Mouse (Mus musculus) hindbrain, embryonic 11.5 days (tissue): Measurements from ENCODE around the gene Zhx3. TPM values are rescaled to one million over a fixed set of nuclear protein-coding genes. Genes with fewer than 3 reads are reported as not detected.

ENCODE experiments used
- ATAC-seq: fragments of 200-750 bp; cut with Nextera tagmentation; 2 replicates; pipeline ENCODE4 v1.8.0; 2017; ENCODE audit warnings: mild to moderate bottlenecking, moderate TSS enrichment, moderate library complexity; ENCODE audit not compliant: low FRiP score
- DNase-seq: peaks from one replicate; pipeline ENCODE4 v3.0.0-alpha.2; 2015; ENCODE audit warnings: low spot score
- H3K27ac ChIP-seq: fragments of 300-500 bp; sonication (generic); 2 replicates; pipeline ENCODE4 v1.5.1; 2014; ENCODE audit warnings: mild to moderate bottlenecking, low read depth, low read length
- H3K27me3 ChIP-seq: fragments of 300-500 bp; sonication (generic); 2 replicates; pipeline ENCODE4 v1.6.1; 2014; ENCODE audit warnings: mild to moderate bottlenecking, low read length, moderate library complexity, mixed read lengths; ENCODE audit not compliant: control insufficient read depth, insufficient read depth
- H3K36me3 ChIP-seq: fragments of 300-500 bp; sonication (generic); 2 replicates; pipeline ENCODE4 v1.6.1; 2014; ENCODE audit warnings: mild to moderate bottlenecking, low read length, moderate library complexity, mixed read lengths; ENCODE audit not compliant: control insufficient read depth, insufficient read depth
- H3K4me1 ChIP-seq: fragments of 300-500 bp; sonication (generic); replicated peaks from 2 replicates; pipeline ENCODE4 v1.6.1; 2014; ENCODE audit warnings: low read length, mixed read lengths; ENCODE audit not compliant: control insufficient read depth, insufficient read depth
- H3K4me2 ChIP-seq: fragments of 300-500 bp; sonication (generic); replicated peaks from 2 replicates; pipeline ENCODE4 v1.6.1; 2014; ENCODE audit warnings: mild to moderate bottlenecking, low read depth, low read length
- H3K4me3 ChIP-seq: fragments of 300-500 bp; sonication (generic); 2 replicates; pipeline ENCODE4 v1.5.1; 2014; ENCODE audit warnings: low read depth, low read length
- H3K9ac ChIP-seq: fragments of 300-500 bp; sonication (generic); 2 replicates; pipeline ENCODE4 v1.6.1; 2014; ENCODE audit warnings: low read depth, low read length
- H3K9me3 ChIP-seq: fragments of 300-500 bp; sonication (generic); 2 replicates; pipeline ENCODE4 v1.6.1; 2016; ENCODE audit warnings: low read length; ENCODE audit not compliant: control insufficient read depth
- WGBS: fragments of 180-500 bp; shearing (Covaris S2); extraction: QIAGEN DNeasy Blood & Tissue Kit; methylation state at CpG from one replicate; pipeline ENCODE4 v1.1.7; 2014; 5-methylcytosine and 5-hydroxymethylcytosine counted together
- polyA plus RNA-seq: library from polyadenylated mRNA; unstranded; fragments of >200 nt; fragmentation: Nextera tagmentation; extraction: Ambion mirVana; gene quantifications from 2 replicates; pipeline ENCODE4 v1.2.1, GENCODE M21; 2014

The Zhx3 gene
- polyA plus RNA-seq, 1 experiment from 2014 or later = 11.0 TPM

DNA sequence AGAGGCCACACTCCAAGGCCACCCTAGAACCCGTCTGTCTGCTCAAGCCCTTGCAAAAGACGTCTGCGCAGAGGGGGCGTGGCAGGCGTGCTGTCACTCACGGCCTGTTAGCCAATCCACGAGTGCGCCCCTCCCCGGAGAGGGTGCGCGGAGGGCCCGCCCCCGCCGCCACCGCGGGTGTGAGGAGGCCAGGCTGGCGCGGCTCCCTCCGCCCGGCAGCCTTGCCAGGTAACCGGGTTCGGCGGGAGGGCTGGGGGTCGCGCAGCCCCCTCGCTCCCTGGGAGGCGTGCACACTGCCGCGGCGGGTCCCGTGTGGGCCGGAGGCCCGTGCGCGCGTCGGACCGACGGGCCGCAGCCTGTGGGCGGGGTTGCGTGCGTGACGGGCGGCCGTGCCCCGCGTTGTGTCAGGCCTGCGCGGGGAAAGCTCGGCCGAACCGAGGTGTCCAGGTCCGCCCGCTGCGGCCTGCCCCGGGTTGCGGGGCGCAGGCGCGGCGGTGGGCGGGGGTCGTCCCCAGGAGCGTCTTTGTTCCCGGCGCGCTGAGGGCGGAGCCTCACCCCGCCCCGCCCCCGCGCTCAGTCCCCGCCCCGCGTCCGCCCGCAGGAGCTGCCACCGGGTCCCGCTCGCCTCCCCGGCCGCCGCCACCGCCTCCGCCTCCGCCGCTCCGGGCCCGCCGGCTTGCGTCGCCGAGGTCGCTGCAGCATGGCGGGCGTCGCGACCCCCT is 141.5 kb downstream of the Zhx3 start, which contains the start of gene Plcg1:
Plcg1 (plus strand) TSS at position 184 of the 722 bp plus-strand sequence.
- H3K9ac ChIP-seq = peak within 1 kb of the TSS; percentile 98
- no peaks in the 10 kb centered on the region for H3K9me3 ChIP-seq
- peak; percentile 97 for DNase-seq
- peaks cover 6% of the 10 kb centered on the region; the same call in 1 of the 2 replicates for H3K36me3 ChIP-seq
- WGBS = under 1% methylated on average over 66 of the region's 99 CpGs
- peaks cover 7% of the 10 kb centered on the region; the same call in 1 of the 2 replicates for H3K4me1 ChIP-seq
- H3K4me2 ChIP-seq = peak within 1 kb of the TSS; percentile 91
- H3K4me3 ChIP-seq = peak within 1 kb of the TSS; percentile 90
- ATAC-seq = peak; percentile 96
- H3K27ac ChIP-seq = peak within 1 kb of the TSS; percentile 95
- no peaks in the 10 kb centered on the region for H3K27me3 ChIP-seq

DNA sequence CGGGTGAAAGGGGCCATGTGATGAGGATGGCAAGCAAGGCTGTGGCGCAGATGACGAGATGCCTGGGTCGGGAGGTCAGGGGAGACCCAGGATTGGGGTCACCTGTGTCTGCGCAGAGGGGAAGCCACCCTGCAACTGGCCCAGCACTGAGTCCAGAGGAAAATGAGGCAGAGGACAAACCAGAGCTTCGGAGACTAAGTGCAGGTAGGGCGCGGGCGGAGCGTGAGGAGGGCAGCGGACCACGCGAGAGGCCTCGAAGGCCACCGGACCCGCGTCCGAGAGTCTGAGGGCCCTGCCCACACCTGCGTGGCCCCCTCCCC is 142.0 kb downstream of the Zhx3 start:
- peak overlapping the region; percentile 90 for H3K4me3 ChIP-seq
- 11% methylated on average over 14 of the region's 19 CpGs for WGBS
- H3K36me3 ChIP-seq = peaks cover 6% of the 10 kb centered on the region; the same call in 1 of the 2 replicates
- peak overlapping the region; percentile 98 for H3K9ac ChIP-seq
- H3K4me2 ChIP-seq = peak overlapping the region; percentile 91
- H3K27me3 ChIP-seq = no peaks in the 10 kb centered on the region
- no peak for DNase-seq
- H3K4me1 ChIP-seq = peaks cover 7% of the 10 kb centered on the region; the same call in 1 of the 2 replicates
- peak; percentile 51; the same call in 1 of the 2 replicates for ATAC-seq
- no peaks in the 10 kb centered on the region for H3K9me3 ChIP-seq
- H3K27ac ChIP-seq = peak overlapping the region; percentile 95; the same call in 1 of the 2 replicates

DNA sequence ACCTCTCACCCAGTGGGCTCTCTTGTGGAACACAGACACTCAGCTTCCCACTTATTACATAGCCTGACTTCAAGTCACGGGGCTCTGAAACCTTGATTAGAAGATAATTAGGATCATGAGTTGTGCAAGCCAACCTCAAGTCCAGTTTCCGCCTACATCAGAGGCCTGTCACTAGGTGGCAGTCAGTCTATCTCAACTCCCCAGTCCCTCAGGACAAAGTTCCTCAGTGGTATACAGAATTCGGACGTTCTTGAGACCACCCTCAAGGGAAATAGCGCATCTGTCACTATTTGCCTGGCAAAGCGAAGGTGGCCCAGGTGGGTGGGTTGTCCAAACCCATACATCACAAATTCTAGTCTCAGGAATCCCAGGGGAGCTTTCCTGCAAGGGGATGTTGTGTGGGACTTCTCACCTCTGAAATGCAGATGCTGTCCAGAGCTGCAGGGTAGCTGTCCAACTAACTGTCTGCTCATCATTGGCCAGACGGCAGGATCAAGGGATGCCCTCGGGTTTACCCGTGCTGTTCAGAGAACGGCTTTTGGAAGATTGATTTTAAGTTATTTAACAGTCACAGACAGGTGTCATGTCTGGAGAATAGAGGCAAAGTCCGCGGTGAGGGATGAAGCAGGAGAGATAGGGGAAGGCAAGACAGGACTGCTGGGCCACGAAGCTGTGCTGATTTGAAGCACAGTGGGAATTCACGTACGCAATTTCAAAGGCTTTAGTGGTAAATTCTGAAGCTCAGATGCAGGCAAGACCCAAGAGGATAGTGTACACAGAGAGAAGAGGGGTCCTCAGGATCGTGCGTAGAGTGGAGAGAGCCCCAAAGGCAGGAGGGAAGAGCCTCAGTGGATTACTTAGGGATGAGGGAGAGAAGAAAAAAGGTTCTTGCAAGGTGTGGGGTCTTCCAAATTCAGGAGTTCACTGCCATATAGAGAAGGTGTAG is 142.7 kb downstream of the Zhx3 start:
- Histone ChIP-seq H3K27ac (no peak overlapping the region), H3K4me1 (peaks cover 7% of the 10 kb centered on the region; the same call in 1 of the 2 replicates), H3K4me3 (peak overlapping the region; percentile 90), H3K36me3 (peaks cover 2% of the 10 kb centered on the region; the same call in 1 of the 2 replicates), H3K9ac (peak overlapping the region; percentile 98), H3K9me3 (no peaks in the 10 kb centered on the region), H3K4me2 (peak overlapping the region; percentile 91), H3K27me3 (no peaks in the 10 kb centered on the region)
- DNase-seq = peak; percentile 11
- WGBS = 43% methylated on average over 17 of the region's 17 CpGs
- no peak for ATAC-seq

DNA sequence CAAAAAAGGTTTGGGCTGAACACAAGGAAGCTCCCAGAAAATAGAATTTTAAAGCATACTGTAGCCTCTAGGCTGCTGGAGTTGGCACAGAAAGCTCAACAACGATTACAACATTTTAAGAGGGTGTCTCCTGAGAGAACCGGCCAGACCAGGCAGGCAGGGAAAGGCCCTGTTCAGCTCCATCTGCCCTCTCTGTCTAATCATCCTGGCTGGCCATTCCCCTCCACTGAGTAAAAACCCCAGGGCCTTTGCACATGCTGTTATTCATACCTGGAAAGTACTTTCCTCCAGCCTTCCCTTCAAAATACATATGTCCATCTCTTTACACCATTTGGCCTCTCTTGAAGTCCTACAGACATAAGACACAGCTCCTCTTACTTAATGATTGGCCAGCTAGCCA is 143.4 kb downstream of the Zhx3 start:
- Histone ChIP-seq H3K4me3 (no peak overlapping the region), H3K27ac (no peak overlapping the region), H3K9me3 (no peaks in the 10 kb centered on the region), H3K4me1 (peaks cover 7% of the 10 kb centered on the region; the same call in 1 of the 2 replicates), H3K9ac (no peak overlapping the region), H3K36me3 (peaks cover 2% of the 10 kb centered on the region; the same call in 1 of the 2 replicates), H3K27me3 (no peaks in the 10 kb centered on the region), H3K4me2 (no peak overlapping the region)
- ATAC-seq = no peak
- WGBS = 78% methylated on average over 2 of the region's 2 CpGs
- DNase-seq = no peak

DNA sequence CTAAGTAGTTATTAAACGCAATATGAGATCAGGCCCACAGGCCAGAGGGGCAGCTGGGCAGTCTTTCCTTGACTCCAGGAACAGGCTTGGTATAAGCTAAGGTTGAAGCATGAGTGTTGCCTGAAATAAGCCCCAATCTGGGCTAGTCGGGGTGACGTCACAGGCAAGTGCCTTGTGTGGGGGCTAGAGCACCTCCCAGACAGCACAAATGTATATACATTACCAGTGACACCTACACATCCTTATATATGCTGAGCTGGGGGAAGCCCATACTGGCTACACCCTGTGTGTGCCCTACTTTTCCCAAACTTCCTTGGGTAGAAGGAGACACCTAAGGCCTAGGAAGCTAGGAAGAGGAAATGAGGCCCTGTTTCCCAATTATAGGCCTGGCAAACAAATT is 143.8 kb downstream of the Zhx3 start:
- H3K9ac ChIP-seq = no peak overlapping the region
- no peaks in the 10 kb centered on the region for H3K9me3 ChIP-seq
- H3K4me1 ChIP-seq = peaks cover 7% of the 10 kb centered on the region; the same call in 1 of the 2 replicates
- no peaks in the 10 kb centered on the region for H3K27me3 ChIP-seq
- H3K4me3 ChIP-seq = no peak overlapping the region
- H3K36me3 ChIP-seq = no peaks in the 10 kb centered on the region
- no peak overlapping the region for H3K27ac ChIP-seq
- no peak for DNase-seq
- ATAC-seq = no peak
- no peak overlapping the region for H3K4me2 ChIP-seq
- 94% methylated on average over 3 of the region's 3 CpGs for WGBS

DNA sequence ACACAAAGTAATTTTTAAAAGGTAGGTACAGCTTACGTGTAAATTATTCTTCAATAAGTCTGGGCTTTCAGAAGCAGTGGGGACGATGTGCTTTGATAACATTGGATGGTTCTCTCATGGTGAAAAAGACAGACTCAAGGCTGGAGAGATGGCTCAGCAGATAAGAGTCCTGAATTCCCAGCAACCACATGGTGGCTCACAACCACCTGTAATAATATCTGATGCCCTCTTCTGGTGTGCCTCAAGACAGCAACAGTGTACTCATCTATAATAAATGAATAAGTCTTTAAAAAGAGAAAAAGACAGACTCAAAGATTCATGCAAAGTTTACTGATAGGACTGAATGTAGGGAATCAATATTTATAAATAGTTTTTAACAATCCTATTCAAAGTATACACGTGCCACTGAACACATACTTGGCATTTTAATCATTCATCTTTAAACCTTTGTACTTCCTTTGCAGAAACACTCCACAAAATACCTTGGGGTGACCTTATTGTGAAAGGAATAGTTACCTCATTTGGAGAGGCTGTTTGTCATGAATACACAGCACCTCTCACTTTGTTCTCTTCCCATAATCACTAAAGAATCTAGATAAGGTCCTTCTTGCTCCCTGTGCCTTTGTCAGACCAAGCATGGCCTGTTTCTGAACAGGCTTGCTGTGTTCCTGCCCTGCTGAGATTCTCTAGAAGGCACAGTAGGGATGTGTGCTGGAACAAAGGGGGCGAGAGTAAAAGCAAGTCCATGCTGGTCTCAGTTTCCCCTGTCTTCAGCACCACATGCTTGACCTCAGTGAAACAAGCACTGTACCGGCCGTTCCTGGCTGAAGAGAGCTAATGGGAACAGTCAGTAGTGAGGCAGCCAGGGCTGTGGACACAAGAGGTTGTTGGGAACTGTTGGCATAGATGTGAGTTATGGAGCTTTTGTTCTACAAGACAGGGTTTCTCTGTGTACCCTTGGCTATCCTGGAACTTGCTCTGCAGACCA is 146.6 kb downstream of the Zhx3 start:
- no peak for ATAC-seq

DNA sequence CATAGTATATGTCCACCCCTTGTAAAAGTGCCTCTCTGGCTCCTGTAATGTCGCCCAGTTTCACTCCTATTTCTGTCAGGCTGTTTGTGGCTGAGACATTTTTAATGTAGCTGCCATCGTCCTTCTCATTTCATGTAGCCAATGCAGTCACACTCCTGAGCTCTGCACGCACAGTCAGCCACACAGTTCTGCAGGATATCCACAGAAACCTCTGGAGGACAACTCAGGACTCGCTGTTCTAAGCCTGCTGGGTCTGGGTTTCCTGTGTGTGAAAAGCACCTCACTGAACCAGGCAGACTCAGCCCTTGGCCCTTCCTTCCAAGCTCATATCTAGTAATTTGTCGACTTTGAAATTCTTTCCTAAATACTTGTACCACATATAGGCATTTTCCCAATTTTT is 148.3 kb downstream of the Zhx3 start:
- no peak overlapping the region for H3K4me3 ChIP-seq
- no peaks in the 10 kb centered on the region for H3K9me3 ChIP-seq
- no peaks in the 10 kb centered on the region for H3K27me3 ChIP-seq
- no peak overlapping the region for H3K9ac ChIP-seq
- H3K27ac ChIP-seq = no peak overlapping the region
- DNase-seq (no peak), ATAC-seq (no peak)
- no peaks in the 10 kb centered on the region; the same call in 1 of the 2 replicates for H3K36me3 ChIP-seq
- no peak overlapping the region for H3K4me2 ChIP-seq
- no peaks in the 10 kb centered on the region for H3K4me1 ChIP-seq
- 92% methylated on average over 5 of the region's 5 CpGs for WGBS

More for the DNA sequence above, 146.6 kb downstream of the Zhx3 start:
- 81% methylated on average over 6 of the region's 6 CpGs for WGBS
- Histone ChIP-seq H3K4me3 (no peak overlapping the region), H3K36me3 (no peaks in the 10 kb centered on the region), H3K4me2 (no peak overlapping the region), H3K27me3 (no peaks in the 10 kb centered on the region), H3K9me3 (no peaks in the 10 kb centered on the region), H3K9ac (no peak overlapping the region), H3K27ac (no peak overlapping the region; the same call in 1 of the 2 replicates), H3K4me1 (no peaks in the 10 kb centered on the region)
- no peak for DNase-seq
